Mouse (Mus musculus): ENCODE results near the gene Per2. TPM values are rescaled to one million over a fixed set of nuclear protein-coding genes. Genes with fewer than 3 reads are reported as not detected.

Per2 gene
- polyA plus RNA-seq, 1 experiment: 0.21 TPM

GRCm38 (mm10) chr1:91465244-91465643 is 6.1 kb upstream of the Per2 start:
- Histone ChIP-seq H3K27me3 (ENCODE audit: control insufficient read depth, insufficient read depth, low read length, poor library complexity, severe bottlenecking) (no peaks in the 10 kb centered on the region), H3K4me1 (ENCODE audit: control insufficient read depth, insufficient read depth, low read length) (no peaks in the 10 kb centered on the region), H3K9me3 (replicated peaks; ENCODE audit: control insufficient read depth, insufficient read depth, low read length, poor library complexity, severe bottlenecking) (no peaks in the 10 kb centered on the region), H3K9ac (ENCODE audit: low read depth, poor library complexity, severe bottlenecking) (no peak overlapping the region), H3K36me3 (ENCODE audit: control insufficient read depth, insufficient read depth, low read length, poor library complexity, severe bottlenecking) (no peaks in the 10 kb centered on the region), H3K4me3 (ENCODE audit: low read depth, low read length) (no peak overlapping the region), H3K27ac (ENCODE audit: insufficient read depth, low read length) (no peak overlapping the region)
- TF ChIP-seq EP300 (IDR thresholded peaks at IDR 0.05; ENCODE audit: insufficient read depth, low read depth, low read length) (no peak), POLR2A (IDR thresholded peaks at IDR 0.05; ENCODE audit: insufficient read depth, low read length) (no peak), CTCF (IDR thresholded peaks at IDR 0.05; ENCODE audit: low read depth, low read length) (no peak)

GRCm38 (mm10) chr1:91464436-91464835 is 5.3 kb upstream of the Per2 start:
- no peaks in the 10 kb centered on the region for H3K27me3 ChIP-seq (ENCODE audit: control insufficient read depth, insufficient read depth, low read length, poor library complexity, severe bottlenecking)
- no peak for TF ChIP-seq EP300 (IDR thresholded peaks at IDR 0.05; ENCODE audit: insufficient read depth, low read depth, low read length)
- TF ChIP-seq CTCF (IDR thresholded peaks at IDR 0.05; ENCODE audit: low read depth, low read length): no peak
- TF ChIP-seq POLR2A (IDR thresholded peaks at IDR 0.05; ENCODE audit: insufficient read depth, low read length): no peak
- H3K9me3 ChIP-seq (replicated peaks; ENCODE audit: control insufficient read depth, insufficient read depth, low read length, poor library complexity, severe bottlenecking): no peaks in the 10 kb centered on the region
- H3K36me3 ChIP-seq (ENCODE audit: control insufficient read depth, insufficient read depth, low read length, poor library complexity, severe bottlenecking): no peaks in the 10 kb centered on the region
- no peaks in the 10 kb centered on the region for H3K4me1 ChIP-seq (ENCODE audit: control insufficient read depth, insufficient read depth, low read length)
- no peak overlapping the region for H3K9ac ChIP-seq (ENCODE audit: low read depth, poor library complexity, severe bottlenecking)
- no peak overlapping the region for H3K27ac ChIP-seq (ENCODE audit: insufficient read depth, low read length)
- no peak overlapping the region for H3K4me3 ChIP-seq (ENCODE audit: low read depth, low read length)

DNA sequence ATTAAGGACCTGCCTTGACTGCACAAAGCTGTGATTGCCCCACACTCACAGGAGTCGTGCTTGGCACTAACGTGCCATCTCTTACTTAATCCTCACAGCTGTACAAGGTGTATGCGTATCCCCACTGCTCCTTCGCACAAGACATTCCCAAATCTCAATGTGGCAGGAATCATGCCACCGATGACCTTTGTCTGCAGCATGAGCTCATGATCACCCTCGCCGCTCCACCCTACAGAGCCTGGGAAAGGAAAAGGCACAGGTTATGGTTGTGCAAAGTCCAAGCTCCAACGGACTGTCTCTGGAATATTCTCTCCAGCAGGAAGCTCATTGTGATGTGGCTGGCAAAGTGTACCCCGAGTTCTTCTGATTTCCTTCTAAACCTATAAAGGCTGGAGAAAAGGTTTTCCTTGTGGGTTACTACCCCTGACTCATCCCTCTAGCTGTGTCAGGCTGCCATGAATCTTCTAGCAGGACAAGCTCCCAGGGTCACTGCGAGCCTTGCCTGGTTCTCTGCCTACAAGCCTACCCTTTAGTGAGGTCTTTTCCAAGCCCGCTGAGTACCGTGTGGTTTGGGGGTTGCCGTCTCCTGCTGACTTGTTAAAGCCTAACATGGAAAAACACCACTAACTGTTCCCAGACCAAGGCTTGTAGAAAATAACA is 4.3 kb upstream of the Per2 start:
- H3K27ac ChIP-seq (ENCODE audit: insufficient read depth, low read length): no peak overlapping the region
- TF ChIP-seq EP300 (IDR thresholded peaks at IDR 0.05; ENCODE audit: insufficient read depth, low read depth, low read length) (no peak), CTCF (IDR thresholded peaks at IDR 0.05; ENCODE audit: low read depth, low read length) (no peak), POLR2A (IDR thresholded peaks at IDR 0.05; ENCODE audit: insufficient read depth, low read length) (no peak)
- no peaks in the 10 kb centered on the region for H3K36me3 ChIP-seq (ENCODE audit: control insufficient read depth, insufficient read depth, low read length, poor library complexity, severe bottlenecking)
- no peaks in the 10 kb centered on the region for H3K27me3 ChIP-seq (ENCODE audit: control insufficient read depth, insufficient read depth, low read length, poor library complexity, severe bottlenecking)
- H3K9me3 ChIP-seq (replicated peaks; ENCODE audit: control insufficient read depth, insufficient read depth, low read length, poor library complexity, severe bottlenecking): no peaks in the 10 kb centered on the region
- H3K9ac ChIP-seq (ENCODE audit: low read depth, poor library complexity, severe bottlenecking): no peak overlapping the region
- H3K4me3 ChIP-seq (ENCODE audit: low read depth, low read length): no peak overlapping the region
- no peaks in the 10 kb centered on the region for H3K4me1 ChIP-seq (ENCODE audit: control insufficient read depth, insufficient read depth, low read length)

- H3K27me3 ChIP-seq (ENCODE audit: control insufficient read depth, insufficient read depth, low read length, poor library complexity, severe bottlenecking): no peaks in the 10 kb centered on the region
- H3K36me3 ChIP-seq (ENCODE audit: control insufficient read depth, insufficient read depth, low read length, poor library complexity, severe bottlenecking): no peaks in the 10 kb centered on the region
- TF ChIP-seq CTCF (IDR thresholded peaks at IDR 0.05; ENCODE audit: low read depth, low read length): no peak
- no peak overlapping the region for H3K4me3 ChIP-seq (ENCODE audit: low read depth, low read length)
- no peak overlapping the region for H3K9ac ChIP-seq (ENCODE audit: low read depth, poor library complexity, severe bottlenecking)
- H3K27ac ChIP-seq (ENCODE audit: insufficient read depth, low read length): no peak overlapping the region
- H3K9me3 ChIP-seq (replicated peaks; ENCODE audit: control insufficient read depth, insufficient read depth, low read length, poor library complexity, severe bottlenecking): no peaks in the 10 kb centered on the region
- no peaks in the 10 kb centered on the region for H3K4me1 ChIP-seq (ENCODE audit: control insufficient read depth, insufficient read depth, low read length)
These were observed 1.4 kb upstream of the Per2 start for GRCm38 (mm10) chr1:91460564-91460963.

- Histone ChIP-seq H3K4me1 (ENCODE audit: control insufficient read depth, insufficient read depth, low read length) (no peaks in the 10 kb centered on the region), H3K27ac (ENCODE audit: insufficient read depth, low read length) (no peak overlapping the region), H3K4me3 (ENCODE audit: low read depth, low read length) (no peak overlapping the region), H3K9ac (ENCODE audit: low read depth, poor library complexity, severe bottlenecking) (no peak overlapping the region), H3K27me3 (ENCODE audit: control insufficient read depth, insufficient read depth, low read length, poor library complexity, severe bottlenecking) (no peaks in the 10 kb centered on the region), H3K36me3 (ENCODE audit: control insufficient read depth, insufficient read depth, low read length, poor library complexity, severe bottlenecking) (no peaks in the 10 kb centered on the region), H3K9me3 (replicated peaks; ENCODE audit: control insufficient read depth, insufficient read depth, low read length, poor library complexity, severe bottlenecking) (no peaks in the 10 kb centered on the region)
- no peak for TF ChIP-seq POLR2A (IDR thresholded peaks at IDR 0.05; ENCODE audit: insufficient read depth, low read length)
These were observed 945 bp upstream of the Per2 start for GRCm38 (mm10) chr1:91460069-91460468.

- H3K36me3 ChIP-seq (ENCODE audit: control insufficient read depth, insufficient read depth, low read length, poor library complexity, severe bottlenecking): no peaks in the 10 kb centered on the region
- H3K9me3 ChIP-seq (replicated peaks; ENCODE audit: control insufficient read depth, insufficient read depth, low read length, poor library complexity, severe bottlenecking): no peaks in the 10 kb centered on the region
- TF ChIP-seq CTCF (IDR thresholded peaks at IDR 0.05; ENCODE audit: low read depth, low read length) (no peak), POLR2A (IDR thresholded peaks at IDR 0.05; ENCODE audit: insufficient read depth, low read length) (no peak), EP300 (IDR thresholded peaks at IDR 0.05; ENCODE audit: insufficient read depth, low read depth, low read length) (no peak)
- H3K9ac ChIP-seq (ENCODE audit: low read depth, poor library complexity, severe bottlenecking): no peak overlapping the region
- H3K4me3 ChIP-seq (ENCODE audit: low read depth, low read length): peak overlapping the region; percentile 62
- H3K27me3 ChIP-seq (ENCODE audit: control insufficient read depth, insufficient read depth, low read length, poor library complexity, severe bottlenecking): no peaks in the 10 kb centered on the region
- no peak overlapping the region for H3K27ac ChIP-seq (ENCODE audit: insufficient read depth, low read length)
- no peaks in the 10 kb centered on the region for H3K4me1 ChIP-seq (ENCODE audit: control insufficient read depth, insufficient read depth, low read length)
These were observed 782 bp downstream of the Per2 start for GRCm38 (mm10) chr1:91458223-91458861.

Data from ES-Bruce4 (cell line).